Mouse (Mus musculus) liver, embryonic 13.5 days (tissue): Measurements from ENCODE around the gene Gm45062. TPM values are rescaled to one million over a fixed set of nuclear protein-coding genes. Genes with fewer than 3 reads are reported as not detected.

Experiments used
- ATAC-seq: fragments of 200-750 bp; cut with Nextera tagmentation; 2 replicates; pipeline ENCODE4 v1.8.0; 2017; ENCODE audit warnings: low read depth, mild to moderate bottlenecking, moderate number of reproducible peaks, moderate library complexity
- DNase-seq: peaks from one replicate; pipeline ENCODE4 v3.0.0; 2022
- H3K27ac ChIP-seq: fragments of 300-500 bp; sonication (generic); 2 replicates; pipeline ENCODE4 v1.5.1; 2015; ENCODE audit warnings: moderate library complexity, mild to moderate bottlenecking, inconsistent platforms
- H3K27me3 ChIP-seq: fragments of 300-500 bp; sonication (generic); 2 replicates; pipeline ENCODE4 v1.6.1; 2015; ENCODE audit warnings: mild to moderate bottlenecking, inconsistent platforms
- H3K36me3 ChIP-seq: fragments of 300-500 bp; sonication (generic); 2 replicates; pipeline ENCODE4 v1.6.1; 2015; ENCODE audit warnings: mild to moderate bottlenecking, inconsistent platforms
- H3K4me1 ChIP-seq: fragments of 300-500 bp; sonication (generic); replicated peaks from 2 replicates; pipeline ENCODE4 v1.6.1; 2015; ENCODE audit warnings: inconsistent platforms
- H3K4me2 ChIP-seq: fragments of 300-500 bp; sonication (generic); 2 replicates; pipeline ENCODE4 v1.6.1; 2015; ENCODE audit warnings: inconsistent platforms, mild to moderate bottlenecking, moderate library complexity
- H3K4me3 ChIP-seq: fragments of 300-500 bp; sonication (generic); replicated peaks from 2 replicates; pipeline ENCODE4 v1.5.1; 2015; ENCODE audit warnings: mild to moderate bottlenecking, inconsistent platforms
- H3K9ac ChIP-seq: fragments of 300-500 bp; sonication (generic); 2 replicates; pipeline ENCODE4 v1.6.1; 2015; ENCODE audit warnings: mild to moderate bottlenecking, inconsistent platforms
- H3K9me3 ChIP-seq: fragments of 300-500 bp; sonication (generic); replicated peaks from 2 replicates; pipeline ENCODE4 v1.6.1; 2016; ENCODE audit warnings: inconsistent platforms
- WGBS: fragments of 180-500 bp; shearing (Covaris S2); methylation state at CpG from one replicate; pipeline ENCODE4 v1.1.7; 2015; ENCODE audit not compliant: insufficient replicate concordance; 5-methylcytosine and 5-hydroxymethylcytosine counted together
- polyA plus RNA-seq: library from polyadenylated mRNA; unstranded; fragments of >200 nt; fragmentation: Nextera tagmentation; extraction: Ambion mirVana; gene quantifications from 2 replicates; pipeline ENCODE4 v1.2.1, GENCODE M21; 2015

Gene Gm45062
- polyA plus RNA-seq, 1 experiment from 2014 or later, result 1.4 TPM

DNA sequence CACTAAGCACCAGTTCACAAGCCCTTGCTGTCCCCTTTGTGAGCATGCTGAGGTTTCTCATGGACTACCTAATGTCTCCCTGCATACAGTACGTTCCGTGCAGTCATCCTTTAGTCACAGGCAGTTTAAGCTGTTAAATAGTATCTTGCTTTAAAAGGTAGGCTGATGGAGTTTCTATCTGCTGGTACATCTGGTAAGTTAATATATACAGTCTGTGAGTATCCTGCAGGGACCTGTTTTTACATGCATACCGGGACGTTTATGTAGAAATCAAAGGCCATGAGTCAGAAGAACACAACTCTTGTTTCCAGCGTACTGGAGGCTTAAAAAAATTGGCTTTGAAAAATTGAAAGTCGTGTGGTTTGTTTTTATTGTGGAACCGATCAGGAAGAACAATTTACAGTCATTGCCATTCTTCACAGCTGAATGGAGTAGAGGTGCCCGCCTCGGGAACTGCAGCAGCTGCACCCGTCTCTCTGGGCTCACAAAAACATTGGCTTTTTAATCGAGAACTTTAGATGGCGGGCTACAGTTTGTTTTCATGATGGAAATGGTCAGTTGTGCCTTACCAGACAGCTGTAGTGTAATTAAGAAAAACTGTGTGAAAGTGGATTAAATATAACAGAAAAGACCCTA is 93.4 kb downstream of the Gm45062 start:
- no peak for DNase-seq
- WGBS, result 74% methylated on average over 12 of the region's 12 CpGs
- Histone ChIP-seq H3K36me3 (no peaks in the 10 kb centered on the region), H3K27me3 (no peaks in the 10 kb centered on the region), H3K4me3 (no peak overlapping the region), H3K27ac (no peak overlapping the region), H3K9ac (no peak overlapping the region), H3K4me2 (no peak overlapping the region), H3K4me1 (peaks cover 20% of the 10 kb centered on the region), H3K9me3 (no peaks in the 10 kb centered on the region)
- ATAC-seq, result no peak

DNA sequence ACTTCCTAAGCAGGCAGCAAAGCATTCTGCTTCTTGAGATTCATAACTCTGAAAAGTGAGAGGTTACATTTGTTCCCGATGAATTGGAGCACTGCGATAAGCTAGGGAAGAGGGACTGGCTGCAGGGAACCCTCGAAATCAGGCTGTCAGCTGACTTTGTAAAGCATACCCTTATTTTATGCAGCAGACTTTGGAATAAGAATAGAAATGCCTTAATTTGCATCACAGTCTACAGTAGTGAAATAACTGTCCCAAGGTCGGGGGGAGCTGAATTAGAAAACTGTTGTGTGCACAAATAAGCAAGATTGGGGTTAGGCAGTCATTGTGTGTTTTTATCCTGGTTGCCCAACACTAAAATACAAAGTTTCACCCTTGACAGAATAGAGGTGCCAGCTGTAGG is 94.2 kb downstream of the Gm45062 start:
- no peak overlapping the region for H3K4me3 ChIP-seq
- ATAC-seq (no peak), DNase-seq (no peak)
- no peaks in the 10 kb centered on the region for H3K9me3 ChIP-seq
- no peak overlapping the region for H3K9ac ChIP-seq
- H3K27ac ChIP-seq, result no peak overlapping the region
- H3K27me3 ChIP-seq, result no peaks in the 10 kb centered on the region
- peaks cover 20% of the 10 kb centered on the region for H3K4me1 ChIP-seq
- 85% methylated on average over 4 of the region's 4 CpGs for WGBS
- H3K36me3 ChIP-seq, result no peaks in the 10 kb centered on the region
- H3K4me2 ChIP-seq, result no peak overlapping the region

DNA sequence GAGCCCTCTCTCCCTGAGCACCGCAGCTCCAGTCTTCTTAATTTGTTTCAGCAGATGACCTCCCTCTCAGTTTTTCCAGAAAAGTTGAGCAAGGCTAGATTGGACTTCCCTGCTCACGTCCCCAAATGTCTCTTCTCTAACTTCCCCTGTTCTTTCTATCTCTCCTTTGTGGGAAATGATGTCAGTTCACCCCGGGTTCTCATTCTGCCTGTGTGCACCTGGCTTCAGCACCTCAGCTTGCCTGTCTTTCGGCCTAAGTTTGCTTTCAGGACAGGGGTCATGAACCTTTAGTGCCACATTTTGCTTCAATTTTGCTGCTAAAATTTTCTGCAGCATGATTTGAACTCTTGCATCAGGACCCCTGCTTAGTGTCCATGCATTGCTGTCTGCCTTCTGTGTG is 95.6 kb downstream of the Gm45062 start:
- Histone ChIP-seq H3K27ac (no peak overlapping the region), H3K9me3 (no peaks in the 10 kb centered on the region), H3K36me3 (no peaks in the 10 kb centered on the region), H3K4me3 (no peak overlapping the region), H3K27me3 (no peaks in the 10 kb centered on the region), H3K4me1 (peaks cover 10% of the 10 kb centered on the region), H3K9ac (no peak overlapping the region), H3K4me2 (no peak overlapping the region)
- DNase-seq (no peak), ATAC-seq (no peak)
- WGBS, result 63% methylated on average over 4 of the region's 4 CpGs

DNA sequence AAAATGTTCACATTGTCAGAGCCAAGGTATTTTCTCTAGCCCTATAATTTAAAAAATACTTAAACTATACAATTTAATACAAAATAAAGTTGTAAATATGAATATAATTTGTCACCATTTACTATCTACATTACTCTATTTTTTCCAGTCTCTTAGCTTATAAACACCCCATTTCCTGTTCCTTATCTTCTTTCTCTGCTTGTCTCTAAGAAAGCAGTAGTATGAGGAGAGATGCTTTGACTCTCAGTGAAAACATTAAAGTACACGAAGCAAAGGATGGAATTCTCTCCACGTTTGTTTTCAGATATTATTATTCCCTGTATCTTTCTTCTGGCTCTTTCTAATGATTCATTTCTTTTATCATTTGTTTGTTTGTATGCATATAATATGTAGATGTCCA is 99.0 kb downstream of the Gm45062 start:
- 38% methylated on average over 2 of the region's 2 CpGs for WGBS
- ATAC-seq, result no peak
- Histone ChIP-seq H3K36me3 (no peaks in the 10 kb centered on the region), H3K4me2 (no peak overlapping the region), H3K9me3 (no peaks in the 10 kb centered on the region), H3K9ac (no peak overlapping the region), H3K27ac (no peak overlapping the region), H3K4me1 (no peaks in the 10 kb centered on the region), H3K4me3 (no peak overlapping the region), H3K27me3 (no peaks in the 10 kb centered on the region)
- DNase-seq, result no peak

DNA sequence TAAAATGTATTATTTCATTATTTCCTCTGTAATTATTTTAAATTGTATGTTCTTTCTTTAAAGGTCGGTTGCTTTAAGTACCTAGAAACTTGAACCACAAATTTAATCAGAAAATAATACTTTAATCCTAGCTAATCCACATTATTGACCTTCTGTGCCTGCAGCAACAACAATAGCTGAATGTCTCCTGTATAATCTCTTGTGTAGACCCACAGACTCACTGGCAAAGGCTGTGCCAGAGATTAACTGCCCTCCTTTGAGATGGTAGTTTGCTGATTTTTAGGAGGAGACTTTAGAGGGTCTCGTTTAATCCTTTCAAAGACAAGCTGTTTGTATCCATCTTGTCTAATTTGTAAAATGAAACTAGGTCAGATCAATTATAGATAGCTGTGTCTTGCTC is 99.5 kb downstream of the Gm45062 start:
- H3K9me3 ChIP-seq, result no peaks in the 10 kb centered on the region
- no peaks in the 10 kb centered on the region for H3K27me3 ChIP-seq
- no peak overlapping the region for H3K9ac ChIP-seq
- H3K4me3 ChIP-seq, result no peak overlapping the region
- H3K4me2 ChIP-seq, result no peak overlapping the region
- DNase-seq (no peak), ATAC-seq (no peak)
- H3K36me3 ChIP-seq, result no peaks in the 10 kb centered on the region
- H3K27ac ChIP-seq, result no peak overlapping the region
- no peaks in the 10 kb centered on the region for H3K4me1 ChIP-seq
- WGBS, result 62% methylated on average over 2 of the region's 2 CpGs

DNA sequence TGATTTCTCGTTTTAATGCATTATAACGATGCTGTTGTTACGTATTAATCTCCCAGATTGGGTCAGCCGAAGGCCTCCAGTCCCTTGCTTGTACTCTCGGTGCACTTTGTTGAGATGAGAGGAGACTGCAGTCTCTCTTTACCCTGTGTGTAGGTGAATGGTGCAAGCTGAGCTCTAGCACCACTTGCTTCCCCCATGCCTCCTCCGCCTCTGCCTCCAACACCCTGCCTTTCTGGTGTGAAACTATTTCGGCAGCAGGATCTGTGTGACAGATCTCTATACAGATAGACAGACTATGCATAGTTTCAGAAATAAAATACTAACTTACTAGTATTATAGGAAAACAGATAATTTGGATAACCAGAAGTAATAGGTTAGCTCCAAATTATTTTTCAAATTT is 101.6 kb downstream of the Gm45062 start:
- Histone ChIP-seq H3K9ac (no peak overlapping the region), H3K4me3 (no peak overlapping the region), H3K27me3 (no peaks in the 10 kb centered on the region), H3K9me3 (no peaks in the 10 kb centered on the region), H3K4me1 (no peaks in the 10 kb centered on the region), H3K27ac (no peak overlapping the region), H3K36me3 (no peaks in the 10 kb centered on the region), H3K4me2 (no peak overlapping the region)
- no peak for DNase-seq
- WGBS, result 77% methylated on average over 7 of the region's 7 CpGs
- no peak for ATAC-seq

DNA sequence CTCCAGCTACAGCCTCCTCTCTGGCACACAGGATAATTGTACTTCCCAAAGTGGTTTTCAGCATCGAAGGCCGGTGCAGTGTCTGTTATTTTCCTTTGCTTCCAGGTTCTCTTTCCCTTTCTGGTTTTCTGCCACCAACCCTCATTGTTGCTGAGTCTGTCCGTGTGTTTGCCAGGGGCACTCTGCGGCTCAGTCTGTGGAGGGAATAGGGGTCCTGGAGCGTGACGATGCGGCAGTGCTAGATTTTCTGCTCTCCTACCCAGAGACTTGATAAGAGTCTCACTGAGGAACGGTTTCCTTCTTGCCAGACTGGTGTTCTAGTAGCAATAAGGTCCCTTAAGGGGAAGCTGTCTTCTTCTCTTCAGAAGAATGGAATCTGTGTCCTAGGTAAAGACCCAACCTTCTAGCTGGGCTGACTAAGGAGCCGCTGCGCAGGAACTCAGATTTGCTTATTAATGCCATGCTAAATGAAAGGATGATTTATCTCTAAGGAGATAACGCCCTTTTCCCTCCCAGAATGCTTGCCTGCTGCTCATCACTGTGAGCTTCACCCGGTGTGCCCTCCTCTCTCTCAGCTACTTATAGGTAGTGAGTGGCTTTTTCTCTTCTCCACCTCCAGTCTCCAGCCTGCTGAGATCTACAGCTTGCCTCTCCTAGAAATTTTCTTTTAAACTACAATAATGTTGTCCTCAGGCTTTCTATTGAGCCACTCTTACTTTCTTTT is 104.9 kb downstream of the Gm45062 start:
- ATAC-seq, result no peak
- Histone ChIP-seq H3K4me1 (no peaks in the 10 kb centered on the region), H3K4me3 (no peak overlapping the region), H3K4me2 (no peak overlapping the region), H3K9ac (no peak overlapping the region), H3K9me3 (no peaks in the 10 kb centered on the region), H3K27me3 (no peaks in the 10 kb centered on the region), H3K27ac (no peak overlapping the region), H3K36me3 (no peaks in the 10 kb centered on the region)
- DNase-seq, result no peak
- 73% methylated on average over 12 of the region's 12 CpGs for WGBS

DNA sequence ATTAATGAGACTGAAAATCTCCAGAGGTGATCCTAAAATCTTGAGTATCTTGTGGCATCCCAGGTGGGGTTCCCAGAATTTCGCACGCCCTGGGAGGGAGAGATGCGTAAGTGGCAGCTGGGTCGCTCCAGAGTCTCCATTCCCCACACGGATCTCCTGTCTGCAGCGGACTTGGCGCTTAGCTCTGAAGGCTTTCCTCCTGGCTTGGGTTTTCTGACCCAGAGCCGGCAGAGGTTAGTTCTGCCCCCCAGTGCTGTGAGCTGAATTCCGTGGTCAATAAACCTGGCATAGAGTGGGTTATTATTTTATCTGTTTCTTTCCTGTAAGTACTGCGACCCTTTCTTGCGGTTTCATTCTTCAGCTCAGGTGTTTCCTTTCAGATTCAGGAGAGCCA is 105.5 kb downstream of the Gm45062 start:
- Histone ChIP-seq H3K9me3 (no peaks in the 10 kb centered on the region), H3K9ac (no peak overlapping the region), H3K4me1 (no peaks in the 10 kb centered on the region), H3K36me3 (no peaks in the 10 kb centered on the region), H3K4me2 (no peak overlapping the region), H3K27me3 (no peaks in the 10 kb centered on the region), H3K27ac (no peak overlapping the region), H3K4me3 (no peak overlapping the region)
- no peak for ATAC-seq
- DNase-seq, result no peak
- 87% methylated on average over 11 of the region's 11 CpGs for WGBS

DNA sequence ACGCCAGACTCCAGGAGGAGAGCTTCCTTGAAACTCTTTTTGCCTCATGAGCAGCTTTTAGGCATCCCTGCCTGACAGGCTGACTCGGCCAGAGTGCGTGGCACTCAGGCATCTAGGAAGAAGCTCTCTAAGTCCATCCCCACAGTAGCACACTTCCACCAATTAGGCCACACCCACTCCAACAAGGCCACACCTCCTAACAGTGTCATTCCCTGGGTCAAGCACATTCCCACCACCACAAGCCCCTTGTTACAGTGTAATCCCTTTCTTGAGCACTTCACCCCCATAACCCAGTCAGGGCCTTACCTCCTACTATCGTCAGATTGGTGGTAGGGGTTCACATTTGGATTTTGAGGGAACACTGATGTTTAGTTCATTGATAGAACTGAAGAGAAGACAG is 108.4 kb downstream of the Gm45062 start:
- WGBS, result 86% methylated on average over 4 of the region's 4 CpGs
- DNase-seq, result no peak
- Histone ChIP-seq H3K4me3 (no peak overlapping the region), H3K9ac (no peak overlapping the region), H3K4me2 (no peak overlapping the region), H3K4me1 (no peaks in the 10 kb centered on the region), H3K36me3 (no peaks in the 10 kb centered on the region), H3K9me3 (no peaks in the 10 kb centered on the region), H3K27ac (no peak overlapping the region), H3K27me3 (no peaks in the 10 kb centered on the region)
- ATAC-seq, result peak; percentile 18; the same call in 1 of the 2 replicates

DNA sequence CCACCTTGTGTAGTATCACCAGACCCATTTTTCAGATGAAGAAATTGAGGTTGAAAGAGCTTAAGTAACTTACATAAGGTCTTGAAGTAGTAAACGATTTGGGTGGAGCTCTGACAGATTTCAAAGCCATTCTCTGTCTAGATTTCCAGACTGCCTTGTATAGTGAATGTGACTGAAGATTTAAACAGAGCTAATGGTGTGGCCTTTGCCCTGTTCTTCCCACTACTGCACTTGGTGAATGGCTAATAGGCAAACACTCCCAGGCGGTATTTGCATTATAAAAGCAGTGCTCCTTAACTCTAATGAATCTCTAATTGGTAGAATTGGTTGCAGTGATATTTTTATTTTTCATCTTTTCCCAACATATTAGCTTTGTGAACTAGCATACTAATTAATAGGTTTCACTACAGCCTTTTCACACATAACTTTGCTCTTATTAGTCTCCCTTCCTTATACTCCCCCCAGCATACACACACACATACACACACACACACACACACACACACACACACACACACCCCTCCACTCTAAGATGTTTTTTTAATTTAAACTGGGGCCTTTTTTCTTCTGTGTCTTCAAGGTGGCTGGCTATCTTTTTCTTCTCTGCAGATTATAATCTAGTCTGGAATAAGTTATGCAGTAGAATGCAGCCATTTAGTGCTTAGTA is 109.1 kb downstream of the Gm45062 start:
- Histone ChIP-seq H3K27me3 (no peaks in the 10 kb centered on the region), H3K4me1 (no peaks in the 10 kb centered on the region), H3K9ac (no peak overlapping the region), H3K4me2 (no peak overlapping the region), H3K36me3 (no peaks in the 10 kb centered on the region), H3K27ac (no peak overlapping the region), H3K9me3 (no peaks in the 10 kb centered on the region), H3K4me3 (no peak overlapping the region)
- ATAC-seq (no peak), DNase-seq (no peak)
- WGBS, result 61% methylated on average over 2 of the region's 2 CpGs

DNA sequence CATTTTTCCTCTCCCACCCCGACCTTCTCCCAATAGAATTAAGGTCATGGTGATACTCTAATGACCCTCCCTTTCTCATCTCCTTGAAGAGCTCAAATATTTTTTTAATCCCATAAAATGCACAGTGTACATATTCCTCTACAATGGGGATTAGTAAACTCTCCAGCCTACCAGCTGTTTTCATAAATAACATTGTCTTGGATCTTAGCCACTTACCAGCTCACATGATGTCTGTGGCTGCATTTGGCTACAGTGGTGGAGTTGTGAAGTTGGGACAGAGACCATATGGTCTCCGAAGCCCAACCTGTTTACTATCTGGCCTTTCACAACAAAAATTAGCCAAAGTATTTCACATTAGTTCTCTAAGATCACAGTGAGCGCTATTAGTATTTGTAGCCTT is 111.4 kb downstream of the Gm45062 start:
- no peak overlapping the region for H3K9ac ChIP-seq
- H3K4me3 ChIP-seq, result no peak overlapping the region
- H3K9me3 ChIP-seq, result no peaks in the 10 kb centered on the region
- WGBS, result 66% methylated on average over 3 of the region's 3 CpGs
- DNase-seq (no peak), ATAC-seq (no peak)
- H3K4me2 ChIP-seq, result no peak overlapping the region
- no peaks in the 10 kb centered on the region for H3K4me1 ChIP-seq
- no peaks in the 10 kb centered on the region for H3K27me3 ChIP-seq
- no peaks in the 10 kb centered on the region for H3K36me3 ChIP-seq
- no peak overlapping the region for H3K27ac ChIP-seq

DNA sequence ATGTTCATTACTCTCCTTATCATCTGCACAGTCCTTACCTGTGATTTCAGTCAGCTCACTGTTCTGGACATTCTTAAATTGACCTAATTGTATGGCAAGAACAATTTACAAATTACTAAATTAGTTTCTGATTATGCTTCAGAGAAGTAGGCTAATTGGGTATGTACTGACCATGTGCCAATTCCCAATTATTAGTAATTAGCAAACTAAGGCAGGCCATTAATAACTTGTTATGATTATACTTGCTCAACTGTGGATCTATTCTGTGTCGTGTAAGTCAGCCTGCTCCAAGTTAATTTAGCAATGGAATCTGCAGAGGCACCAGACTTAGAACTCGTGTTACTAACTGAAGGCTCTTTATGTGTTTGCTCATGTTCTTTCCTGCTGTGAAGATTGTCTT is 113.8 kb downstream of the Gm45062 start:
- no peak for DNase-seq

More for the DNA sequence above, 113.8 kb downstream of the Gm45062 start:
- no peaks in the 10 kb centered on the region for H3K4me1 ChIP-seq
- WGBS, result 61% methylated on average over 2 of the region's 2 CpGs
- H3K4me2 ChIP-seq, result no peak overlapping the region
- no peaks in the 10 kb centered on the region for H3K36me3 ChIP-seq
- no peaks in the 10 kb centered on the region for H3K9me3 ChIP-seq
- H3K27me3 ChIP-seq, result no peaks in the 10 kb centered on the region
- H3K4me3 ChIP-seq, result no peak overlapping the region
- no peak overlapping the region for H3K27ac ChIP-seq
- ATAC-seq, result no peak
- H3K9ac ChIP-seq, result no peak overlapping the region
